Mouse (Mus musculus) megakaryocyte, adult 5-6 weeks (primary cell): ENCODE measurements around the gene Ttc36. TPM values are rescaled to one million over a fixed set of nuclear protein-coding genes. Genes with fewer than 3 reads are reported as not detected.
"Not testable (repeated sequence)": the region's sequence is repeated elsewhere in the genome, so short reads cannot be mapped to it uniquely, and the experiment has no call there.

Source experiments
- ATAC-seq: 2 replicates; pipeline ENCODE4 v1.8.0; 2016; ENCODE audit warnings: mild to moderate bottlenecking, inconsistent platforms; ENCODE audit not compliant: poor library complexity, severe bottlenecking
- total RNA-seq, 2 experiments: library from RNA; stranded (forward) in 1 of 2; stranded (reverse) in 1 of 2; fragments of 153-499, 151-499 nt in 1 of 2; fragments of 221-1000, 200-1000 nt in 1 of 2; gene quantifications; 2 replicates each; pipeline versions ENCODE4 v1.2.3 to v1.2.4; 2015 to 2017

Gene Ttc36
- total RNA-seq, 2 experiments from 2014 or later = 0.65 TPM; not detected in 1

DNA sequence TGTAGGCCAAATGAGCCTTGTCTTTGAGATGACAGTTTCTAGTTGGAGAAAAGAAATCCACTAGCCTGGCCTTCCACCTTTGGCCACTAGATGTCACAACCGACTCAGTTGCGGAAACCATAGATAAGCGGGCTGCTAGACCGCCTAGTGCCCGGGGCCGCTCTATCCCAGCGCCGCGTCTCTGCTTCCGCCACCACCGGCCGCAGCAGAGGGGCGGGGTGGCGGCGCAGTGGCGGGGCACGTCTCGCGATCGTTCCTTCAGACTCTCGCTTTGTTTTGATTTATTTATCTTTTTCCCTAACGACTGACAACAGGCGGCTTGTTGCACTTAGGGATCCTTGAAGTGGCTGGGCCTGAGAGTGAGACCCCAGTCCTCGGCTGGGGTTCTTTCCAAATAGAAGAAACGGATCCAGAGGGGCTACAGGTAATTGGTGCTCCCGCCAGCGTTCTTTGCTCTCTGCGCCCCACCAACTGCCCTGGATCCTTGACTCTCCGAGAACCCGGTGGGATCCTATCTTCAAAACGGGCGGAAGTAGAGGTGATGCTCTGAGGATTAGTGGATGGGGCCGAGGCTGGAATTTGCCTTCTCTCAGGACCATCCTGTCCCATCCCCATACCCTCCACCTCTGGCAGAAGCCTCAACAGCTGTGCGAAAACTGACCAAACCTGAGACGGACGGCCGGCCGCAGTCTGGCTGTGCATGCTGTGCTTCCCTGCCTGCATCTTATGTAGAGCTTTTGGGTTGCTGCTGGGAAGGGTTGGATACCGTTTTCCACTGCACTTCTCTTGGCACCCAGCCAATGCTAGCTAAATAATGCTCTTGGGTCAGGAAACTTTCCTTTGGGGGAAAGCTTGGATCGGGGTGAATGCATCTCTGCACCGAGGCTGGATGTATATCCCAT lies 29.9 kb downstream of the Ttc36 start:
- ATAC-seq = peak; percentile 100

DNA sequence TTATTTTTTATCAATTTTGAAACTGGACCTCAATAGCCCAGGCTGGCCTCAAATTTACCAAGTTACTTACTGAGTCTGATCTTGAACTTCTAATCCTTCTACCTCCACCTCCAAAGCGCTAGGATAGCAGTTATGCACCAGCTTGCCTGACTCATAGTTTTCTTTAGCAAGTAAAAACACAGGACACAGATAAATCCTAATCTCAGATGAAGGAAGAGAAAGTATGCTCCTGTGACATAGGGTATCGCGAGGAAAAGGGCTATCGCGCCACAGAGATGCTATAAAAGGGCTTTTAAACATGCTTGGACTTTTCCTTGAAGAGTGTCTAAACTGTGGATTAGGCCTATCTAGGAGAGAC lies 30.5 kb downstream of the Ttc36 start:
- ATAC-seq = no peak

DNA sequence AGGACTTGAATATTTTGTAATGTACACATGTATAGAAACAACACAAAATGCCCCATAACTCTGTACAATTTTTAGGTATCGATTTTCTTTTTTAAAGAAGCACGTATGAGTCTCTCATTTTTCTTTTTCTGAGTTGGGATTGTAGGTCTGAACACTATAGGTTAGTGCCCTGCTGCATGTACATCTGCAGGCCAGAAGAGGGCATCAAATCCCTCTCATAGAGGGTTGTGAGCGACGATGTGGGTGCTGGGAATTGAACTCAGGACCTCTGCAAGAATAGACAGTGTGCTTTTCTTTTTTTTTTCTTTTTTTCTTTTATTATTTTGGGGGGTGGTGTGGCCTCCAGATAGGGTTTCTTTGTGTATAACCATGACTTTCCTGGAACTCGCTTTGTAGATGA lies 31.5 kb downstream of the Ttc36 start:
- no peak for ATAC-seq

DNA sequence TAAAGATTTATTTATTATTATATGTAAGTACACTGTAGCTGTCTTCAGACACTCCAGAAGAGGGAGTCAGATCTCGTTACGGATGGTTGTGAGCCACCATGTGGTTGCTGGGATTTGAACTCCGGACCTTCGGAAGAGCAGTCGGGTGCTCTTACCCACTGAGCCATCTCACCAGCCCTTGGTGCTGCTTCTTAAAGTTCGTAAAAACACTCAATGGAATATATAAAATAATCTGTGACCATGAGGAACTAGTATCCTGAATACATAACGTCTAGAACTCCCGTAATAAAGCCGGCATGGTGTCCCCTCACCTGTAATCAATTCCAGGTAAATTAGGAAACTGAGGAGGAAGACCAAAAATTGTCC lies 34.9 kb downstream of the Ttc36 start:
- ATAC-seq = not testable (repeated sequence)

DNA sequence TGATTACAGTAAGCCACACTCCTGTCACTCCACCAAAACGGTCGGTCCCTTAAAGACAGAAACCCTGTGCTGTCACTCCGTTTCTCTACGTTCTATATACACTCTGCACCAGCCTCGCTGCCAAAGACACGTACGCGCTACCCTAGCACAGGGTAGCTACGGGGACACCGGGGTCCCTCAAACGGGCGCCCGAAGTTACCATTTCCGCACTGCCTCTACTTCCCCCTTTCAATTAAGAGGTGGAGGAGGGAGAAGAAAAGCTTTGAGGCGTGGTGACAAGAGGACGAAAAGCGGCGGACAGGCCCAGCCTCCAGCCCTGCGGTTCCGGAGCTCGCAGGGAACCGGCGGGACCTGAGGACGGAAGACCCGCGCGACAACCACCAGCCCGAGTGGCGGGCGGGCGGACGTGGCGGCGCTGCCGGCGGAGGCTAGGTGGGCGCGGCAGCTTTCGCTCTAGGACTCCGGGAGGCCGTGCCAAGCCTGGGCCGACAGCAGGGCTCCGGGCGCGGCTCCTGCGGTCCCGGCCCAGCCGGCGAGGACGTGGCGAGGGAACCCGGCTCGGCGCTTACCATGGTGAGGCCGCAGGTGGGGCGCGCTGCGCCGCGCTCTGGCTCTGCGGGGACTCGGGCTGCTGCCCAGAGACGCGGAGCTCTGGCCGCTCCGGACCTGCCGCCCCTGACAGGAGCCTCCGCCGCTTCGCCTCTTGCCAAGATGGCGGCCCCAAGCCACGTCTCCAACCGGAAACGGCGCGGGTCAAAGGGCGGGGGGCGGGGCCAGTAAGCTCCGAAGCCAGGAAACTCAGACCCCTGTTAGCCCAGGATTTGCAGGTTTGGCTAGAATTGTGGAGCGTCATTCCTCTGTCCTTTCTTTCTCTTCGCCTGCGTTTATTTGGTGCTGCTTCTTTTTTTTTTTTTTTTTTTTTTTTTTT lies 35.5 kb downstream of the Ttc36 start, which contains the start of the genes Arcn1 and Ift46:
Gene Arcn1, minus strand, starts transcription at position 745 of the 928 bp plus-strand sequence.
Gene Ift46, plus strand, starts transcription at position 808 of the 928 bp plus-strand sequence.
- ATAC-seq = peak; percentile 93

DNA sequence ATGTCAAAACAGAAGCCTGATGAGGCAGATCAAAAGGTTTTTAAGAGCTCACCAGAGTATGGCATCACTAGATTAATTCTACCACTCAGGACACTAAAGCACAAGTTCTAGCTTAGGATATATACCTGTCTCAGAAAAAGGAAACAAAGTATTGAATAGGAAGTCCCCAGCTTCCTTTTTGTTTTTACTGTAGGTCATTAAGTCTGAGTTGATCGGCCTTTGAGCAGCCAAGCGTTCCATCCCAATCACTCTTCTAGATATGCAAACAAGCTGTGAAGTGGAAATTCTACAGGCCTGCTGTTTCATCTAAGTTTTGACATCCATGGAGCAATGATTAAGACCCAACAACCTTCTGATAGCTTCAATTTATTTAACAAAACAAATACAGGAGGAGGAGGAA lies 42.0 kb downstream of the Ttc36 start:
- no peak for ATAC-seq

Other genes starting within 250 kb of the Ttc36 start
- gene Cxcr5, start 241.2 kb downstream of the Ttc36 start, total RNA-seq (2015) = not detected in 2 replicates
- not detected in 2 replicates for gene Cxcr5, start 241.2 kb downstream of the Ttc36 start, total RNA-seq (2017)
- gene Ddx6, start 198.2 kb downstream of the Ttc36 start, total RNA-seq (2015) = 57.1 and 60.2 TPM in 2 replicates
- 71.2 and 88.8 TPM in 2 replicates for gene Ddx6, start 198.2 kb downstream of the Ttc36 start, total RNA-seq (2017)
- not detected in 2 replicates for gene Treh, start 129.8 kb downstream of the Ttc36 start, total RNA-seq (2015)
- gene Treh, start 129.8 kb downstream of the Ttc36 start, total RNA-seq (2017) = not detected in 2 replicates
- 0.76 and 2.1 TPM in 2 replicates for gene Phldb1, start 67.9 kb downstream of the Ttc36 start, total RNA-seq (2015)
- gene Phldb1, start 67.9 kb downstream of the Ttc36 start, total RNA-seq (2017) = 2.0 and 2.6 TPM in 2 replicates
- gene Arcn1, start 35.2 kb downstream of the Ttc36 start, total RNA-seq (2015) = 126 and 151 TPM in 2 replicates
- gene Arcn1, start 35.2 kb downstream of the Ttc36 start, total RNA-seq (2017) = 165 and 172 TPM in 2 replicates
- 38.5 and 53.7 TPM in 2 replicates for gene Ift46, start 35.2 kb downstream of the Ttc36 start, total RNA-seq (2015)
- gene Ift46, start 35.2 kb downstream of the Ttc36 start, total RNA-seq (2017) = 27.6 and 40.8 TPM in 2 replicates
- gene Tmem25, start 3.8 kb downstream of the Ttc36 start, total RNA-seq (2015) = 0.23 and 0.45 TPM in 2 replicates
- gene Tmem25, start 3.8 kb downstream of the Ttc36 start, total RNA-seq (2017) = 0.16 and 0.51 TPM in 2 replicates
- 32.8 and 44.7 TPM in 2 replicates for gene Kmt2a, start 78.2 kb upstream of the Ttc36 start, total RNA-seq (2015)
- 5.5 and 15.9 TPM in 2 replicates for gene Kmt2a, start 78.2 kb upstream of the Ttc36 start, total RNA-seq (2017)
- gene Atp5l, start 117.7 kb upstream of the Ttc36 start, total RNA-seq (2015) = 490 and 523 TPM in 2 replicates
- 117 and 122 TPM in 2 replicates for gene Atp5l, start 117.7 kb upstream of the Ttc36 start, total RNA-seq (2017)
- 43.0 and 53.3 TPM in 2 replicates for gene Ube4a, start 162.5 kb upstream of the Ttc36 start, total RNA-seq (2015)
- gene Ube4a, start 162.5 kb upstream of the Ttc36 start, total RNA-seq (2017) = 30.3 and 33.3 TPM in 2 replicates
- 6.2 and 11.0 TPM in 2 replicates for gene Cd3g, start 177.4 kb upstream of the Ttc36 start, total RNA-seq (2015)
- gene Cd3g, start 177.4 kb upstream of the Ttc36 start, total RNA-seq (2017) = 14.8 and 17.2 TPM in 2 replicates
- 2.3 and 6.8 TPM in 2 replicates for gene Cd3d, start 178.7 kb upstream of the Ttc36 start, total RNA-seq (2015)
- gene Cd3d, start 178.7 kb upstream of the Ttc36 start, total RNA-seq (2017) = 2.1 and 6.3 TPM in 2 replicates
- 3.5 and 5.8 TPM in 2 replicates for gene Cd3e, start 206.6 kb upstream of the Ttc36 start, total RNA-seq (2015)
- 0.73 and 4.1 TPM in 2 replicates for gene Cd3e, start 206.6 kb upstream of the Ttc36 start, total RNA-seq (2017)
- gene Mpzl2, start 236.7 kb upstream of the Ttc36 start, total RNA-seq (2015) = not detected in 2 replicates
- 0.04 TPM in 1 of 2 replicates, not detected in the other for gene Mpzl2, start 236.7 kb upstream of the Ttc36 start, total RNA-seq (2017)